Mouse (Mus musculus) heart, embryonic 11.5 days (tissue): ENCODE data around the gene Zfp219. TPM values are rescaled to one million over a fixed set of nuclear protein-coding genes. Genes with fewer than 3 reads are reported as not detected.

Source experiments
- ATAC-seq: fragments of 200-750 bp; cut with Nextera tagmentation; replicated peaks from 2 replicates; pipeline ENCODE4 v1.8.0; 2017; ENCODE audit warnings: moderate library complexity; ENCODE audit not compliant: insufficient number of reproducible peaks, low FRiP score, low TSS enrichment
- H3K27ac ChIP-seq: fragments of 300-500 bp; sonication (generic); 2 replicates; pipeline ENCODE4 v1.5.1; 2014; ENCODE audit warnings: mild to moderate bottlenecking, low read depth, low read length
- H3K27me3 ChIP-seq: fragments of 300-500 bp; sonication (generic); 2 replicates; pipeline ENCODE4 v1.6.1; 2014; ENCODE audit warnings: mild to moderate bottlenecking, low read length, mixed read lengths; ENCODE audit not compliant: control insufficient read depth, insufficient read depth
- H3K36me3 ChIP-seq: fragments of 300-500 bp; sonication (generic); 2 replicates; pipeline ENCODE4 v1.6.1; 2014; ENCODE audit warnings: mild to moderate bottlenecking, low read length, moderate library complexity, mixed read lengths; ENCODE audit not compliant: control insufficient read depth, insufficient read depth
- H3K4me1 ChIP-seq: fragments of 300-500 bp; sonication (generic); 2 replicates; pipeline ENCODE4 v1.6.1; 2014; ENCODE audit warnings: low read length; ENCODE audit not compliant: control insufficient read depth, insufficient read depth
- H3K4me2 ChIP-seq: fragments of 300-500 bp; sonication (generic); 2 replicates; pipeline ENCODE4 v1.6.1; 2014; ENCODE audit warnings: mild to moderate bottlenecking, moderate library complexity
- H3K4me3 ChIP-seq: fragments of 300-500 bp; sonication (generic); 2 replicates; pipeline ENCODE4 v1.5.1; 2014; ENCODE audit warnings: low read depth, low read length
- H3K9ac ChIP-seq: fragments of 300-500 bp; sonication (generic); 2 replicates; pipeline ENCODE4 v1.6.1; 2014; ENCODE audit warnings: mild to moderate bottlenecking, low read depth, low read length, moderate library complexity
- H3K9me3 ChIP-seq: fragments of 300-500 bp; sonication (generic); replicated peaks from 2 replicates; pipeline ENCODE4 v1.6.1; 2016; ENCODE audit warnings: low read length; ENCODE audit not compliant: control insufficient read depth
- WGBS: fragments of 180-500 bp; shearing (Covaris S2); extraction: QIAGEN DNeasy Blood & Tissue Kit; methylation state at CpG from one replicate; pipeline ENCODE4 v1.1.7; 2014; ENCODE audit not compliant: insufficient replicate concordance; 5-methylcytosine and 5-hydroxymethylcytosine counted together
- polyA plus RNA-seq: library from polyadenylated mRNA; unstranded; fragments of >200 nt; fragmentation: Nextera tagmentation; extraction: Ambion mirVana; gene quantifications from 2 replicates; pipeline ENCODE4 v1.2.1, GENCODE M21; 2014

Zfp219 gene
- polyA plus RNA-seq, 1 experiment from 2014 or later, result 22.0 TPM

DNA sequence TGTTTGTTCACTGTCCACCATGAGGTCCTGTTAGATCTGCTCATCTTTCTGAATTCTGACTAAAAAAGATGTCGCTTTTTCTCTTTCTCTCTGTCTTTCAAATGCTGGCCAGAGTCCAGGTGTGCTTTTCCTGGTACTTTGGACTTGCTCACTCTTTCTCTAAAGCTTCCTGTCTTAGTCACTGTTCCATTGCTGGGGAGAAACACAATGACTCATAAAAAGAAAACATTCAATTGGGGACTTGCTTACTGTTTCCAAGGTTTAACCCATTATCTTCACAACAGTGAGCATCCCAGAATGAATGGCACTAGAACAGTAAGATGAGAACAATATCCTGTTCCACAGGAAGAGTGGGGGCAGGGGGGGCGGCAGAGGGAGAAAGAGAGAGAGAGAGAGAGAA is 60.2 kb downstream of the Zfp219 start:
- H3K36me3 ChIP-seq, result no peaks in the 10 kb centered on the region
- H3K27me3 ChIP-seq, result no peaks in the 10 kb centered on the region
- no peaks in the 10 kb centered on the region for H3K9me3 ChIP-seq
- ATAC-seq, result no peak
- H3K4me2 ChIP-seq, result no peak overlapping the region
- no peak overlapping the region for H3K9ac ChIP-seq
- H3K27ac ChIP-seq, result no peak overlapping the region
- H3K4me1 ChIP-seq, result peaks cover 4% of the 10 kb centered on the region; the same call in 1 of the 2 replicates
- WGBS, result 78% methylated on average over 2 of the region's 2 CpGs
- H3K4me3 ChIP-seq, result no peak overlapping the region

Other genes starting within 250 kb of the Zfp219 start
- not detected in 2 replicates for gene Ang4, start 247.1 kb downstream of the Zfp219 start, polyA plus RNA-seq
- gene AY358078, start 220.7 kb downstream of the Zfp219 start, polyA plus RNA-seq, result not detected in 2 replicates
- not detected in 2 replicates for gene Ear6, start 167.0 kb downstream of the Zfp219 start, polyA plus RNA-seq
- 41.9 and 46.9 TPM in 2 replicates for gene Mettl17, start 135.9 kb downstream of the Zfp219 start, polyA plus RNA-seq
- gene Slc39a2, start 127.8 kb downstream of the Zfp219 start, polyA plus RNA-seq, result 0.17 and 0.31 TPM in 2 replicates
- 115 and 145 TPM in 2 replicates for gene Ndrg2, start 106.6 kb downstream of the Zfp219 start, polyA plus RNA-seq
- gene Tppp2, start 102.3 kb downstream of the Zfp219 start, polyA plus RNA-seq, result not detected in 2 replicates
- gene Rnase13, start 98.0 kb downstream of the Zfp219 start, polyA plus RNA-seq, result not detected in 2 replicates
- 57.5 and 58.3 TPM in 2 replicates for gene Arhgef40, start 36.0 kb downstream of the Zfp219 start, polyA plus RNA-seq
- 0.48 and 1.0 TPM in 2 replicates for gene Tmem253, start 5.1 kb downstream of the Zfp219 start, polyA plus RNA-seq
- gene Olfr221, start 21.7 kb upstream of the Zfp219 start, polyA plus RNA-seq, result not detected in 2 replicates
- 456 and 484 TPM in 2 replicates for gene Hnrnpc, start 83.3 kb upstream of the Zfp219 start, polyA plus RNA-seq
- 46.5 and 49.7 TPM in 2 replicates for gene Rpgrip1, start 90.0 kb upstream of the Zfp219 start, polyA plus RNA-seq
- 28.0 and 50.5 TPM in 2 replicates for gene Supt16, start 176.7 kb upstream of the Zfp219 start, polyA plus RNA-seq
- 34.5 and 36.9 TPM in 2 replicates for gene Chd8, start 237.0 kb upstream of the Zfp219 start, polyA plus RNA-seq